Mouse (Mus musculus) kidney, postnatal 14 days (tissue): Measurements from ENCODE around the gene Gucd1.
"Not testable (repeated sequence)": the region's sequence is repeated elsewhere in the genome, so short reads cannot be mapped to it uniquely, and the experiment has no call there.

Experiments
- DNase-seq: peaks from one replicate; pipeline ENCODE4 v3.0.0; 2022; ENCODE audit warnings: mixed read lengths

Gucd1 gene

GRCm38 (mm10) chr10:75458329-75458728, 59.4 kb downstream of the Gucd1 start:
- no peak for DNase-seq

GRCm38 (mm10) chr10:75457852-75458251, 59.9 kb downstream of the Gucd1 start:
- peak; percentile 47 for DNase-seq

- DNase-seq, result not testable (repeated sequence)
Observed at GRCm38 (mm10) chr10:75456061-75456831, 61.5 kb downstream of the Gucd1 start.

GRCm38 (mm10) chr10:75451036-75451786, 66.6 kb downstream of the Gucd1 start:
- DNase-seq, result peak; percentile 91

- no peak for DNase-seq
Observed at GRCm38 (mm10) chr10:75450331-75450730, 67.4 kb downstream of the Gucd1 start.

- DNase-seq, result no peak
Observed at GRCm38 (mm10) chr10:75448806-75449420, 68.9 kb downstream of the Gucd1 start.

- no peak for DNase-seq
Observed at GRCm38 (mm10) chr10:75447489-75447888, 70.3 kb downstream of the Gucd1 start.

- DNase-seq, result peak; percentile 69
Observed at GRCm38 (mm10) chr10:75446501-75447083, 71.2 kb downstream of the Gucd1 start.

GRCm38 (mm10) chr10:75445030-75445429, 72.7 kb downstream of the Gucd1 start:
- DNase-seq, result no peak

- peak; percentile 35 for DNase-seq
Observed at GRCm38 (mm10) chr10:75444111-75444826, 73.5 kb downstream of the Gucd1 start.

GRCm38 (mm10) chr10:75443017-75443416, 74.8 kb downstream of the Gucd1 start:
- DNase-seq, result no peak

GRCm38 (mm10) chr10:75441800-75442199, 76.0 kb downstream of the Gucd1 start:
- no peak for DNase-seq

GRCm38 (mm10) chr10:75440756-75441155, 77.0 kb downstream of the Gucd1 start:
- no peak for DNase-seq

- DNase-seq, result peak; percentile 54
Observed at GRCm38 (mm10) chr10:75439211-75439811, 78.5 kb downstream of the Gucd1 start.

- peak; percentile 83 for DNase-seq
Observed at GRCm38 (mm10) chr10:75438132-75438810, 79.5 kb downstream of the Gucd1 start.

- no peak for DNase-seq
Observed at GRCm38 (mm10) chr10:75437284-75437683, 80.5 kb downstream of the Gucd1 start.

- peak; percentile 89 for DNase-seq
Observed at GRCm38 (mm10) chr10:75436604-75437217, 81.1 kb downstream of the Gucd1 start.

GRCm38 (mm10) chr10:75430633-75431032, 87.1 kb downstream of the Gucd1 start:
- no peak for DNase-seq

- no peak for DNase-seq
Observed at GRCm38 (mm10) chr10:75430147-75430537, 87.6 kb downstream of the Gucd1 start.

- no peak for DNase-seq
Observed at GRCm38 (mm10) chr10:75429522-75430146, 88.1 kb downstream of the Gucd1 start.

- DNase-seq, result peak; percentile 79
Observed at GRCm38 (mm10) chr10:75429004-75429380, 88.8 kb downstream of the Gucd1 start.
